Mouse (Mus musculus) kidney, adult 2 months (tissue): ENCODE results near the gene Dtx1. TPM values are rescaled to one million over a fixed set of nuclear protein-coding genes. Genes with fewer than 3 reads are reported as not detected.

Experiments
- DNase-seq: peaks from one replicate; pipeline ENCODE4 v3.0.0; 2021
- H3K27ac ChIP-seq: fragments of 200-500 bp; 2 replicates; pipeline ENCODE4 v1.5.1; 2012; ENCODE audit warnings: low read depth, low read length, control low read depth, inconsistent platforms; ENCODE audit not compliant: insufficient read depth
- H3K27me3 ChIP-seq: fragments of 200-500 bp; replicated peaks from 2 replicates; pipeline ENCODE4 v1.6.1; 2012; ENCODE audit warnings: mild to moderate bottlenecking, moderate library complexity, low read length, inconsistent platforms; ENCODE audit not compliant: control insufficient read depth, insufficient read depth
- H3K36me3 ChIP-seq: fragments of 200-500 bp; 2 replicates; pipeline ENCODE4 v1.6.1; 2012; ENCODE audit warnings: mild to moderate bottlenecking, moderate library complexity, low read length, inconsistent platforms; ENCODE audit not compliant: control insufficient read depth, insufficient read depth
- H3K4me1 ChIP-seq: fragments of 200-500 bp; 2 replicates; pipeline ENCODE4 v1.6.1; 2011; ENCODE audit warnings: low read length; ENCODE audit not compliant: control insufficient read depth, insufficient read depth
- H3K4me3 ChIP-seq: fragments of 200-500 bp; 2 replicates; pipeline ENCODE4 v1.5.1; 2011; ENCODE audit warnings: mild to moderate bottlenecking, low read depth, low read length, control low read depth; ENCODE audit not compliant: insufficient read depth
- CTCF ChIP-seq: fragments of 200-500 bp; conservative IDR thresholded peaks from 2 replicates; pipeline ENCODE4 v1.5.1; 2011; ENCODE audit warnings: low read depth, mild to moderate bottlenecking, control low read depth, low read length, moderate library complexity, mixed read lengths; ENCODE audit not compliant: insufficient read depth, insufficient read length
- POLR2A ChIP-seq: fragments of 200-500 bp; IDR thresholded peaks from one replicate; pipeline ENCODE4 v1.6.1; 2011; ENCODE audit warnings: low read depth, low read length, control low read depth
- WGBS: fragments of 180-500 bp; shearing (Covaris S2); methylation state at CpG from one replicate; pipeline ENCODE4 v1.1.7; 2018; 5-methylcytosine and 5-hydroxymethylcytosine counted together
- polyA plus RNA-seq: library from polyadenylated mRNA; depleted of rRNA; stranded (reverse); fragments of >200 nt; gene quantifications from 2 replicates; pipeline ENCODE4 v1.2.3, GENCODE M21; 2012

Dtx1 gene
- polyA plus RNA-seq, 1 experiment, result 4.4 TPM

DNA sequence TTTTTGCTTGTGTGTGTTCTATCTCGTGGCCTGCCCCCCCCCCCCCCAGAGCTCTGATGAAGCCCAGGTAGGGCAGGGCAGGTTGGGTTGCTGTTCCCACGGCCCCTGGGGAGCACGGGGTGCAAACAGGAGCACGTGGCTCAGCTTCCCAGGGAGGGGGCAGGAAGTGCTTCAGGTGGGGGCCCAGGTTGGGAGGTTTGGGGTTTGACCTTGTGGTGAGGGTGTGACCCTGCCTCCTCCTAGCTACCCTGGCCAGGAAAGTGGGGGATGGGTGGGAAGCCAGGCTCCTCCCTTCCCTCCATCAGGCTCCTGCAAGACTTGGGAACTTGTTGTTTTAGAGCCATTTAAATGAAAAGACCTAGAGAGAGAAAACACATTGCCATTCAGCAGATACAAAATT is 23.3 kb downstream of the Dtx1 start:
- TF ChIP-seq POLR2A (no peak), CTCF (no peak)
- no peak overlapping the region for H3K4me3 ChIP-seq
- H3K27ac ChIP-seq, result no peak overlapping the region
- no peaks in the 10 kb centered on the region for H3K27me3 ChIP-seq
- DNase-seq, result no peak
- no peaks in the 10 kb centered on the region for H3K4me1 ChIP-seq
- WGBS, result 30% methylated on average over 4 of the region's 4 CpGs
- no peaks in the 10 kb centered on the region for H3K36me3 ChIP-seq

- Histone ChIP-seq H3K36me3 (no peaks in the 10 kb centered on the region), H3K27ac (no peak overlapping the region), H3K4me3 (no peak overlapping the region), H3K27me3 (no peaks in the 10 kb centered on the region), H3K4me1 (no peaks in the 10 kb centered on the region)
- no peak for TF ChIP-seq CTCF
- no peak for TF ChIP-seq POLR2A
- DNase-seq, result no peak
- WGBS, result 90% methylated on average over 5 of the region's 5 CpGs
These were observed 23.8 kb downstream of the Dtx1 start for GRCm38 (mm10) chr5:120687897-120688296.

GRCm38 (mm10) chr5:120687484-120687851 is 24.3 kb downstream of the Dtx1 start:
- 73% methylated on average over 3 of the region's 3 CpGs for WGBS
- no peak for DNase-seq
- Histone ChIP-seq H3K27me3 (no peaks in the 10 kb centered on the region), H3K27ac (no peak overlapping the region), H3K4me3 (no peak overlapping the region), H3K36me3 (no peaks in the 10 kb centered on the region), H3K4me1 (no peaks in the 10 kb centered on the region)
- no peak for TF ChIP-seq CTCF
- TF ChIP-seq POLR2A, result no peak

- WGBS, result 77% methylated on average over 6 of the region's 6 CpGs
- Histone ChIP-seq H3K27me3 (no peaks in the 10 kb centered on the region), H3K4me3 (no peak overlapping the region), H3K27ac (no peak overlapping the region), H3K4me1 (no peaks in the 10 kb centered on the region), H3K36me3 (no peaks in the 10 kb centered on the region)
- DNase-seq, result no peak
- TF ChIP-seq POLR2A, result no peak
These were observed 24.8 kb downstream of the Dtx1 start for GRCm38 (mm10) chr5:120686749-120687483.

DNA sequence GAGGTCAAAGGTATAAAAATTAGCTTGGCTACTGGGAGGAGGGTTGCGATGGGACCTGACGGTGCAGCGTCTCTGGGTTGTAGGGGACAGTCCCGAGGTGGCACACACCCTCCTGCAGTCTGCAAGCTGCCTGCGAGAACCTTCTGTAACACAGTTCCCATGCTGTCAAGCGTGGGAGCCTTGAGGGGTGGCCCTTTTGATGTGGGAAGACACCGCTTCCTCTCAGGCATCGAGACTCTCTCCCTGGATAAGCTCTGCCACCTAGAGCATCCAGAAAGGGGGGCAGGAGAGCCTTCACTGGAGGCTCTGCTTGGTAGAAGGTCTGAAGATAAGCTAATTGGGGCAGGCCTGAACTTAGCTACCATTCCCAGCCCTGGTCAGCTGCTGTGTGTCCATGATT is 26.0 kb downstream of the Dtx1 start:
- TF ChIP-seq CTCF, result no peak
- Histone ChIP-seq H3K27ac (no peak overlapping the region), H3K4me3 (no peak overlapping the region), H3K4me1 (no peaks in the 10 kb centered on the region), H3K36me3 (no peaks in the 10 kb centered on the region), H3K27me3 (no peaks in the 10 kb centered on the region)
- DNase-seq, result no peak
- 64% methylated on average over 8 of the region's 8 CpGs for WGBS

- no peak overlapping the region for H3K4me3 ChIP-seq
- H3K36me3 ChIP-seq, result no peaks in the 10 kb centered on the region
- no peaks in the 10 kb centered on the region for H3K4me1 ChIP-seq
- TF ChIP-seq POLR2A (no peak), CTCF (no peak)
- H3K27me3 ChIP-seq, result no peaks in the 10 kb centered on the region
- no peak for DNase-seq
- no peak overlapping the region for H3K27ac ChIP-seq
- 18% methylated on average over 24 of the region's 24 CpGs for WGBS
These were observed 28.6 kb downstream of the Dtx1 start for GRCm38 (mm10) chr5:120682982-120683771.

- no peaks in the 10 kb centered on the region for H3K36me3 ChIP-seq
- H3K27me3 ChIP-seq, result no peaks in the 10 kb centered on the region
- H3K4me1 ChIP-seq, result no peaks in the 10 kb centered on the region
- TF ChIP-seq POLR2A (no peak), CTCF (no peak)
- WGBS, result 85% methylated on average over 18 of the region's 18 CpGs
- no peak overlapping the region for H3K4me3 ChIP-seq
- no peak for DNase-seq
- H3K27ac ChIP-seq, result no peak overlapping the region
These were observed 30.8 kb downstream of the Dtx1 start for GRCm38 (mm10) chr5:120680918-120681317.
